Mouse (Mus musculus) testis, adult 2 months (tissue): Measurements from ENCODE around the gene C2cd4a. TPM values are rescaled to one million over a fixed set of nuclear protein-coding genes. Genes with fewer than 3 reads are reported as not detected.

Experiments used
- H3K27ac ChIP-seq: fragments of 200-500 bp; 2 replicates; pipeline ENCODE4 v1.5.1; 2012; ENCODE audit warnings: low read depth, low read length; ENCODE audit not compliant: control insufficient read depth, insufficient read depth
- H3K27me3 ChIP-seq: fragments of 200-500 bp; 2 replicates; pipeline ENCODE4 v1.6.1; 2012; ENCODE audit warnings: mild to moderate bottlenecking, low read length, moderate library complexity; ENCODE audit not compliant: control insufficient read depth, insufficient read depth
- H3K36me3 ChIP-seq: fragments of 200-500 bp; 2 replicates; pipeline ENCODE4 v1.6.1; 2012; ENCODE audit warnings: mild to moderate bottlenecking, low read length; ENCODE audit not compliant: control insufficient read depth, insufficient read depth
- H3K4me1 ChIP-seq: fragments of 200-500 bp; 2 replicates; pipeline ENCODE4 v1.6.1; 2012; ENCODE audit warnings: low read length; ENCODE audit not compliant: control insufficient read depth, insufficient read depth
- H3K4me3 ChIP-seq: fragments of 200-500 bp; 2 replicates; pipeline ENCODE4 v1.5.1; 2012; ENCODE audit warnings: low read depth, mild to moderate bottlenecking, low read length, moderate library complexity, mixed read lengths; ENCODE audit not compliant: control insufficient read depth
- CTCF ChIP-seq: fragments of 200-500 bp; IDR thresholded peaks from 2 replicates; pipeline ENCODE4 v1.5.1; 2012; ENCODE audit warnings: low read depth, mild to moderate bottlenecking, inconsistent platforms, low read length, moderate library complexity; ENCODE audit not compliant: control insufficient read depth, insufficient read depth, insufficient replicate concordance
- POLR2A ChIP-seq: fragments of 200-500 bp; IDR thresholded peaks from 2 replicates; pipeline ENCODE4 v1.6.1; 2012; ENCODE audit warnings: low read depth, mild to moderate bottlenecking, inconsistent platforms, low read length, moderate library complexity; ENCODE audit not compliant: control insufficient read depth
- polyA plus RNA-seq: library from polyadenylated mRNA; depleted of rRNA; stranded (reverse); fragments of >200 nt; gene quantifications from 2 replicates; pipeline ENCODE4 v1.2.3, GENCODE M21; 2012

C2cd4a gene
- polyA plus RNA-seq, 1 experiment: 0.10 TPM

DNA sequence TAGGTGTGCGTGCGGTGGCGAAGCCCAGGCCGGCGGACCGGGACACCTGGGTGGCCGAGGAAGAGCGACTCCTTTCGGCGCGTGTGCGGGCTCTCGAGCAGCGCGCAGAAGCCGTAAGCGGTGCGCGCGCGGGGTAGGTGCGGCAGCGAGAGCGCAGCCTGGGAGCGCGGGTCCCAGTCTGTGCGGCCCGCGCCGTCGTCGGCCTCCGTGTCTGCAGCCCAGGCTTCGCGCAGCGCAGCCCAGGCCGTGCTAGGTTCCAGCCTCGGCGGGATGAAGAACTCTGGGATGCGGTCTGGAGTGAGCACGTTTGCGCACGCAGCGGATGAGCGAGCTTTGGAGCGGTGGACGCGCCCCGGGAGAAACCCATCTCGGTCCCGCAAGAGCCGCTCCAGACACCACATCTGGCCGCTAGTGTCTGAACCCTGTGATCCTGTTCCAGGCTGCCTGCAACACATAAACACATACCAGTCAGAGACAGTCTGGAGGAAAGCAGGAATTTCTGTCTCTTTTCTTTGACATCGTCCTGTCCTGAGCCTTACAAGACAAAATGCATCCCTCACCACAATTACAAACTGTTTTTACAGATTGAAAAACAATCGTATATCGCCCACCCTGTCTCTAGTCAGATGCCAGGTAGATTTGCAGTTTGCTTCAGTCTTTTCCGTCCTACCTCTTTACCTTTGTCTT, 628 bp downstream of the C2cd4a start:
- no peaks in the 10 kb centered on the region for H3K27me3 ChIP-seq

DNA sequence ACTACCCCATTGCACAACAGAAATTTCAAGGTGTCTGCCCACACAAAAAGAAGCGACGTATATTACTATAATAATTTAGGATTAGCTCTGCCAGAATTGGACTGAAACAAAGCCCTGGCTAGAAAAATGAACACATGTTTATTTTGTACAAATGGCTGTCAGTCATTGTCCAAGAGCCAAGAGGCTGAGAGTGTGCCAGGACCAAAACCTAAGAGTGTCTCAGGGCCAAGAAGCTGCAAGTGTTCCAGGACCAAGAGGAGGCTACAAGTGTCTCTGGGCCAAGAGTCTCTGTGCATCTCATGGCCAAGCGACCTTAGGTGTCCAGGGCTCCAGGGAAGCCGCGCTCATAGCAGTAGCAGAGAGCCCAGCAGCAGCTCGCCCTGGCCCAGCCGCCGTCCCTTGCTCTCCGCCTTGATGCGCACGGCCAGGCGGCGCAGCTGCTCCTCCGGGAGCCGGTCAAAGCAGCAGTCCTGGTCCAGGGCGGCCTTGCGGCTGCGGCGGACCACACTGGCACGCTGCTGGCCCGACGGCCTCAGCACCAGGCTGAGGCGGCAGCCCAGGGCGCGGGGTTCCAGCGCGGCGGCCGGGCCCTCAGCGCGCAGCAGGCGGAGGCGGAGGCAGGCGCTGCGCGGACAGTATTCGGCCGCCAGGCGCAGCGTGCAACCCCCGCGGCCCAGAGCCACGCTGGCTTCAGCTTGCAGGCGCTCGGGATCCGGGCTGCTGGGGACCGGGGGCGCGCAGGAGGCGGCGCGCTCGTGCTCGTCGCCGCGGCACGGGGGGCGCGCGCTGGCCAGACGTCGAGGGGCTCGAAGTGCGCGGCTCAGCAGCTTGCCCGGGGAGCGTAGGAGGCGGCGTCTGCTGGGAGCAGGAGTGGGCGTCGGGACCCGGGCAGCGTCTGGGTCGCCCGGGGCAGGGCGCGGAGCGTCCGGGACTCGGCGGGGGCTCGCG, 1.4 kb downstream of the C2cd4a start:
- no peaks in the 10 kb centered on the region for H3K36me3 ChIP-seq
- TF ChIP-seq POLR2A (no peak), CTCF (no peak)
- peaks cover 8% of the 10 kb centered on the region for H3K4me1 ChIP-seq
- H3K27ac ChIP-seq: no peak overlapping the region
- H3K4me3 ChIP-seq: peak overlapping the region; percentile 63
- no peaks in the 10 kb centered on the region for H3K27me3 ChIP-seq

More for the DNA sequence above, 628 bp downstream of the C2cd4a start:
- Histone ChIP-seq H3K27ac (no peak overlapping the region), H3K36me3 (no peaks in the 10 kb centered on the region), H3K4me3 (peak overlapping the region; percentile 63), H3K4me1 (peaks cover 8% of the 10 kb centered on the region)
- TF ChIP-seq POLR2A: no peak
- TF ChIP-seq CTCF: no peak

DNA sequence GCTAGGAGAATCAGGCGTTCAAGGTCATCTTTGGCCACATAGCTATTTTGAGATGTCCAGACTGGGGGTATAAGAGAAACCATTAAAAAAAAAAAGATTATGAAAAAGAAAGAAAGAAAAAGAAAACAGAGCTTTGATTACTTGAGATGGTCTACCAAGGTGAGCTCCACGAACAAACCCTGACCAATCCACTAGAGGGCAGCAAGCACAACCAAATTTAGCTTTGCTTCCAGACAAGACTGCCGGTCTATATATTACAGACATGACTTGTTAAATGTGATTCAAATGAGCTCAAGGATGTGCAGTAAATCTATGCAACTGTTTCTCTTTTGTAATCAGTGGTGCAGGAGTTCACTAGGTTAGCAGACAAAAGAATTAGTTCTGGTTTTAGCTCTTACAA, 3.9 kb downstream of the C2cd4a start:
- Histone ChIP-seq H3K4me3 (no peak overlapping the region), H3K36me3 (no peaks in the 10 kb centered on the region), H3K27ac (no peak overlapping the region), H3K27me3 (no peaks in the 10 kb centered on the region), H3K4me1 (peaks cover 8% of the 10 kb centered on the region)
- TF ChIP-seq POLR2A (no peak), CTCF (no peak; the same call in 1 of the 2 replicates)

DNA sequence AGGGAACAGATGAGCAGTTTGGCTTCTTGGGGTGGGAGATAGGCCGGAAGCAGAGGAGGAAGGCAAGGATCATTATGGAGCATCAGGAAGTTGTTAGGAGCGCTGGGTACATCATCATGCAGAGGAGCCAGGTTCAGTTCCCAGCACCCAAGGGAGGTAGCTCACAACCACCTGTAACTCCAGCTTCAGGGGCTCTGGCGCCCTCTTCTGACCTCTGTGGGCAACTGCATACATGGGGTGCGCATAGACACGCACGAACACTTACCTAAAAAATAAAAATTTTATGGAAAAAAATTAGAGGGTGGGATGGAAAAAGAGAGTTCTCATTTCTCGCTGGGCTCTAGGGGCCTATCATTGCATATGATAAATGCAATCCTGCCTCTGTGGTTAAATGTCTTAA, 6.6 kb downstream of the C2cd4a start:
- peak overlapping the region; percentile 37; the same call in 1 of the 2 replicates for H3K4me3 ChIP-seq
- no peak overlapping the region for H3K27ac ChIP-seq
- H3K4me1 ChIP-seq: no peaks in the 10 kb centered on the region; the same call in 1 of the 2 replicates
- H3K27me3 ChIP-seq: no peaks in the 10 kb centered on the region
- no peaks in the 10 kb centered on the region for H3K36me3 ChIP-seq
- TF ChIP-seq POLR2A (no peak), CTCF (peak; percentile 82; the same call in 1 of the 2 replicates)

DNA sequence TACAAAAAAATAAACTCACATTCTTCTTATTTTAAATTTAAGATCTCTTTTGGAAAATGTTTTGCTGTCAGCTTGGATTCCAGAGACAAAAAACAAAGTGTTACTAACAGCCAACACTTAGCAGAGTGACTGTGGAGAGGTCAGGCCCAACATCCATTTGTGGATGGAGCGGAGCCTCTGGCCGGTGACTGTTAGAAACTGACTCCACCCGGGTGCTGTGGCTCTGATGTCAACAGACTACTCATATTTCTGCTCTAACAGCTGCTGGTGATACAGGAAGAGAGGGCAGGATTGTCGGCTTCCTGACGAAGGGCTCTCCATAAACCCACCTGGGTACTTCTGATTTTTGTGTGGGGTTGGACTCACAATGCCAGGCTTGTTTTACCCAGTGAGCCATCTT, 9.0 kb downstream of the C2cd4a start:
- Histone ChIP-seq H3K4me1 (no peaks in the 10 kb centered on the region), H3K4me3 (no peak overlapping the region), H3K27ac (no peak overlapping the region), H3K36me3 (no peaks in the 10 kb centered on the region), H3K27me3 (no peaks in the 10 kb centered on the region)
- no peak for TF ChIP-seq CTCF

DNA sequence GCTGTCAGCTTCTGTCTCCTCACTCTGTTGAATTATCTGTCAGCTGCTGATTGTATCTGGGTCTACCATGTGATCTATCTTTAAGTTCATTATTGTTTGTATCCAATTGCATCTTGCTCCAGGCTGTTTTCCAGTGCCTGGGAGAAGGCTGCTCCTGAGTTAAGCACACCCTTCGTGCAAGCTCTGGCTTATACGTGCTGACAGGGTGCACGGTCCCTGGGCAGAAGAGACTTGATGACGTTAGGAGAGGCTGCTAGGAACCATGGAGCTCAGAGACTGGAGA, 13.5 kb downstream of the C2cd4a start:
- no peak overlapping the region for H3K4me3 ChIP-seq
- no peaks in the 10 kb centered on the region for H3K27me3 ChIP-seq
- H3K4me1 ChIP-seq: peaks cover 3% of the 10 kb centered on the region; the same call in 1 of the 2 replicates
- no peaks in the 10 kb centered on the region for H3K36me3 ChIP-seq
- TF ChIP-seq CTCF: no peak
- TF ChIP-seq POLR2A: no peak
- H3K27ac ChIP-seq: no peak overlapping the region

DNA sequence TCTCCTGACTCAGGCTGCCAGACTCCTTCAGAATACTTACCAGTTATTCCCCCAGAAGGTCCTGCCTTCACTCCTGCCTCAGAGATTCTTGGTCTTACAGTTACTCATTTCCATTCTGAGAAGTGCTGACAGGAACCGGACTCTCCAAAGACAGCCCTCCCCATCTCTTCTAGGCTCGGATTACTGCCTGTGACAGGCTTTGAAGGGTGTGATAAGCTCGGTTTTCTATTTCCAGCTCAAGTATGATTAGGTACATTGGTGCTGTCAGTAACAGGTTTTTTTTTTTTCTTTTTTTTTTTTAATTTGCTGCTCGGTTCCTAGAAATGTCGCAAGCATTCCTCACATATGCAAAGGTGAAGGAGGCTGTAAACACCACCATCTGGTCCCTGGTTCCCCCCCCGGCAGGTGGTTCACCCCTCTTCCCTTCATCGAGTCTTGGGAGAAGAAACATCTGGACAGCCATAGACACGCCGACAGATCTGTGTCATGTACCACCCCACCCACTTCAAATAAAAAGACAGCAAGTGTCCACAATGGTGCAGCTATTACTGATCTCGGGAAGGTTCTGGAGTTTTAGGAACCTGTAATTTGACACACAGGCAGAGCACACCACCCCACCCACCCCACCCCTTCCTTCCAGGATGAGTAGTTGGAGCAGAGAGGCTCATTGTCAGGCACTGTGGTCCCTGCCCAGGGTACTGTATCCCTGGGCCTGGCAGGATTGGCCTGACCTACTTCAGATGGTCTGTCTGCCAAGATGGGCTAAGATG, 14.0 kb downstream of the C2cd4a start:
- no peak overlapping the region for H3K4me3 ChIP-seq
- peaks cover 4% of the 10 kb centered on the region; the same call in 1 of the 2 replicates for H3K4me1 ChIP-seq
- TF ChIP-seq CTCF (no peak), POLR2A (no peak)
- H3K27ac ChIP-seq: no peak overlapping the region
- H3K36me3 ChIP-seq: no peaks in the 10 kb centered on the region
- H3K27me3 ChIP-seq: no peaks in the 10 kb centered on the region
